Mouse (Mus musculus) layer of hippocampus, adult 9-10 months (tissue): ENCODE measurements around the gene Crtac1.

ENCODE experiments used
- DNase-seq: peaks from one replicate; pipeline ENCODE4 v3.0.0; 2022; ENCODE audit warnings: low spot score

The Crtac1 gene

DNA sequence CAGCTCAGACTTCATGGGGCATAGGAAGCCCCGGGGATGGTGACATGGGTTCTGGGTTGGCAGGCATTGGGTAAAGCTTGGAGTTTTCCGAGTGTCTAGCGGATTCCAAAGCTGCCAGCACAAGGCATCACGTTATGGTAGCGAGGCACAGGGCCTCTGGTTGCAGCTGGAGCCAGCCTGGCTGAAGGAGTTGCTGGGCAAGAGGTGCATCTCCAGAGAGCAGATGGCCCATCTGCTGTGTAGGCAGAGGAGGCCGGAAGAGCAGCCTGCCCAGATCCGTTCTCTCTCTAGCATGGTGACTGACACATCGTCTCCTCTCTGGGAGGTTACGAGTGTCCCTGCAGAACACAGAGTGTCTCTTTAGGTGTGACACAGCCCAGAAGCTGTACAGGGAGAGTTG is 103.4 kb downstream of the Crtac1 start:
- no peak for DNase-seq

DNA sequence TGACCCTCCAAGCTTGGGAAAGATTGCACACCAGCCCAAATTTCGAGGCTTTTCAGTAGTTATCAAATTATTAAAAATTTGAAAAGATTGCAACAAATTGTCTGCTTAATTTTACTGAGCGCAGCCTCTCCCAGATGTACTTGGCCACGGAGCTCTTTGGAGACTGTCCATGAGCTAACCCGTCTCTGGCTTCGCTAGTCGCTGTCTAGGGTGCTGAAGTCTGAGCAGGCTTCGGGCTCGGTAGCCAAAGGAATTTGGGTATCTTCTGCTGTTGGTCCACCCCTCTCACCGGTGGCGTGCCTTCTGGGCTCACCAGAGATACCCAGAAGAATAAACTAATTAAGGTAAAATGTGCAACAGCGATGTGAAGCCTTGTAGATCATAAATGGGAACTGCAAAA is 105.7 kb downstream of the Crtac1 start:
- no peak for DNase-seq

DNA sequence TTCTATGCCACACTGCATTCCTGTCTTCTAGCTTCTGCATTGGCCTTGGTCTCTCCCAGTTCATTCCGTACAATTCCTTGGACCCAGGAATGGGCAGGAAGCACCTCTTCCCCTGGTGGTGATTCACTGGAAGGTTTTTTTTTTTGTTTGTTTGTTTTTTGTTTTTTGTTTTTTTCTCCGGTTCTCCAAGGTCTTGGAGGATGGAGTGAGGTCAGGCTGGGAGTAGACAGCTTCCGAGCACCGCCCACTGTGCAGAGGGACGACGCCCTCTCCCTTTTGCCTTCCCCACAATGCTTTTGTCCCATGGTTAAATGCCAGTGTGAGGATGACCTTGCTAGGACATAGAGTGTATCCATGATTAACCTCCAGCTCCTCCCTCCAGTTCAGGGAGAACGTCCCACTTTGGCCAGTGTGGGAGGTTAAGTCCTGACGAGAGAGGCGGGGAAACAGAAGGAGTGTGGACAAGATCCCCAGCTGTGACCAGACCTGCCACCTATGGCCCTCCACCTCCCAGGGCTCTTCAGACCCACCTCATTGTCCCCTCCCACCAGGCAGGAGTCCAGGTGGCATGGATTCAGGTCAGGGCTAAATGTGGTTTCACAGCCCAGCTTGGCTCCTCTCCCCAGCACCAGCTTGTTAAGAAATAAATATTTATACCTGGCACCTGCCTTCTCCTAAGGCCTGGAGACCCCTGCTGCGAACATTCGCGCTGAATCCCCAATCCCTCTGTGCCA is 109.1 kb downstream of the Crtac1 start:
- DNase-seq, result no peak

DNA sequence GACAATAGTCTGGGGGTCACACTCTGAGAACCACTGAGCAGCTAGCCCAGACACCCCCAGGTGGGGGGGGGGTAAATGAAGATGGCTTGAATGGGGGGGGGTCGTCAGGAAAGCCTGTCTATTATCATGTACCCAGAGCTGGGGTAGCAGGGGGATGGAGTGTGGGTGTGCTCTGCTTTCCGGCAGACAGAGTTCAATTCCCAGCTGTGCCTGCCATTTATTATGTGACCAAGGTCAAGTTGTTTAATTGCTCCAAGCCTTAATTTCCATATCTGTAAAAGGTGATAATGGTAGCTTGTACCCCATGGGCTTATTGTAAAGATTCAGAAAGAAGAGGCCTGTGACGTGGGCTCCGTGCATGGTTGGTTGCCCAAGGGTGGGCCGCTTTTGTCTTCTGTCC is 109.6 kb downstream of the Crtac1 start:
- DNase-seq, result no peak

DNA sequence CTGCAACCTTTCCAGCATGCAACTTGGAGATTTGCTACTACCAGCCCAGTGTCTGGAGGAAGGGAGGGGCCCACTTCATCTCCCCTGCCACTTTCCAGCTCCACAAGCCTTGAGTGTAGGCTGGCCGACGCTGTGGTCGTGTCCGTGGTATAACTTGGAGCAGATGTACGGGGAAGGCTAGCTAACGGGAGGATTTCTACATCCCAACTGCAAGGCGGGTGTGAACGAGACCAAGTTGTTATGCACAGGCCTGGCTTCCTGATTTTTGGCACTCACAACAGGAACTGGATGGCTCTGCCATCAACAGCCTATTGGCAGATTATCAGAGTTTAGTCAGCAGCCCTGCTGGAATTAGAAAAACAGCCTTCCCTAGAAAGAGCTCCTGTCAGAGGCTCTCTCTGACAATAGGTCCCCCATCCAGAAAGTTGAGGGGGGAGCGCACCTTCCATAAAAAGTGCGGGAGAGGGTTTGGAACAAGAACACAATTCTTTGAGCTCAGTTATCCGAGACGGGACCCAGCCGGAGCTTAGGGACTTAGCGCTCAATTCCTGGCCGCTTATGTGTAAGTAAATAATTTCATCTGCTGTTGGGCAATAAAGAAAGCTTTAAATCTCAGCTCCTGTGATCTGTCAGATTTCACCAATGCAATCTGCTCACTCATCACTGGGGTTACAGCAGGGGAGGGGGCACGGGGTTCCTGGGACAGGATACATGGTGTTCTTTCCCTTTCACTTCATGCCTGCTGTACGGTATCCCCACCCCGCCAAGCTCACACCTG is 113.7 kb downstream of the Crtac1 start:
- no peak for DNase-seq

DNA sequence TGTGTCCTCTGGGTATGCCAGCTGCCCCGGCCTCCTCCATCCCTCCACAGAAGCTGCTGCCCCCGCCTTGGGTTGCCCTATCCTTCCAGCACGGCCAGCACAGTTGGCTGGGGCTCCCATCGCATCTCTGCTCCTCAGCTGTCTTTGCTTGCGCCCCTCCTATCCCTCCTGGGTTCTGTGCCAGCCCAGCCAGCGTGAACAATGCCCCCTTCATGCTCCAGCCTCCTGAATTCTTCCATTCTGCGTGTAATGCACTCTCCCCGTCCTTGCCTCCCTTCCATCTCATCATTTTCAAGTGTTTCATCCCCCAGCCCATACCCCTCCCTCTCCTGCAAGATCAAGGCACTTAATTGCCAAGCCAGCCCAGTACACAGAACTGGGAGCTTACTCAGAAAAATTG is 114.6 kb downstream of the Crtac1 start:
- no peak for DNase-seq

DNA sequence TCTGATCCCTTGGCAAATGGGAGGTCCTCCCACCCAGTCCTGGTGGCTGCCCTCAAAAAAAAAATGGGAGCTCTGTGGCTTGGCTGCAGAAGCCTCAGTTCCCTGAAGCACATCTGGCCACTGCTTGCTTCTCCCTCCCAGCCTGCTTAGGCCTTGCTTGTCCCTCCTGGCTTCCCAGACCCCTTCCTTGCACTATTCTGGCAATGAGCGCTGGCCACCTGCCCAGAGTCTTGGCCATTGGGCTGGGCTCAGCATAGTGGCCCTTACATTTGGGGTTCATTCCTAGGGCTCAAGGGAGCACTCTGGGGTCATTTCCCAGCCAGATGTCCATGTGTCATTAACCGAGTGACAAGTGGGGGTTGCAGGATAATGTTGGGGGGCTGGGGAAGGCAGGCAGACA is 115.1 kb downstream of the Crtac1 start:
- DNase-seq, result no peak

DNA sequence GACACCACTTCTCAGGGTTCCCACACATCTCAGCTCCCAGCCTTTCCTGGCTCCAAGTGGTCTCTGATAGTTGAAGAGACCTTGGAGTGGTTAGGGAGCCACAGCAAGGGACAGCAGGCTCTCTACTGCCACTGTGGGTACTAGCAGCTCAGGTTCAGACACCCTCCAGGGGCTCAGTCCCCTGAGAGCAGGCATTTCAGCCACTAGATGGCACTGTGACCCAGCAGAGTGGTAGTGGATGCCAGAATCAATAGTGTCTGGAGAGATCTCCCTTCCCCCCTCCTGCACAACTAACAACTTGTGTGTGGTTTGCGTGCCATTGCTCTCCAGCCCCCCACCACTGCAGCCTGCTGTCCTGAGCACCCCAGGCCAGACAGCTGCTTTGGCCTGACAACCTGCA is 115.7 kb downstream of the Crtac1 start:
- DNase-seq, result peak; percentile 91

DNA sequence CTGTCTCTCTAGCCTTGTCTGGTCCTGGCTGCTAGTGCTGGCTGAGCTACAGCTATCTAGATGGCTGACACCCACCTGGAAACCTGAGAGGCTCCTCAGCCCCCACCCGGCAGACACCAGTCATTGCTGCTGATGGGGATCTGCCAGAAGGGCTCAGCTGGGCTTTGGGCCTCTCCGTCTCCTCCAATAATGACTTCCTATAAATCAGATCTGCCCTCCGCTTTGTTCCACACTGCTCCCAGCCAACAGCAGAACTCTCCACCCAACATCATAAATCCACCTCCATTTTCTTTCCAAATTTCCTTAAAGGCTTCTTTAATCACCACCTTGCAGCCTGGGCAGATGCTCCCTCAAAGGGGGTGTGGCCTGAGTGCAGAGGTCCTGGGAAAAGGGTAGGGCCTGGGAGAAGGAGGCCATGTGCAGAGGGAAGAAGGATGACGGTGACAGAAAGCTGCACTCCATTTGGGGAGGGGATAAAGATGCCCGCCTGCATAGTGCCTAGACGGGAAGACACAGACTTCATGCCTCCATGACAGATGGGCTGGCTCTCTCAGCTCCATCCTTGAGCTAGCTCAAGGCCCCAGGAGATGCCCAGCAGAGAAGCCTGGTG is 116.4 kb downstream of the Crtac1 start:
- DNase-seq, result no peak

DNA sequence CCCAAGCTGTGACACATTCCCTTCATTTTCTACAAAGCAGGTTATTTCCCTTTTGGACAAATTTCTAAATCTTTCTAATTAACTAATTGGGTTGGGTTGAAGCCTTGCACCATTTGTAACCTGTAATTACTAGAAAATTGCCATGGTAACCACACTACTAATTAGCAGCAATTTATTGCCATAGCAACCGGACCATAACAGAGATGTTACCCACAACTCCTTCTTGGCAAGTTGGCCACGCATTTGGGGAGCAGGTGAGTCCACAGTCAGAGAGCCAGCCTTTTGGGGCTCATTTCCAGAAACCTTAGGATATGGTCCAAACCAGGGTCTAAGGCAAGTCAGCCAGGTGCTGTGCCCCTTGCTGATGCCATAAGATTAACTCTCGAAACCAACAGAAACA is 119.4 kb downstream of the Crtac1 start:
- no peak for DNase-seq

DNA sequence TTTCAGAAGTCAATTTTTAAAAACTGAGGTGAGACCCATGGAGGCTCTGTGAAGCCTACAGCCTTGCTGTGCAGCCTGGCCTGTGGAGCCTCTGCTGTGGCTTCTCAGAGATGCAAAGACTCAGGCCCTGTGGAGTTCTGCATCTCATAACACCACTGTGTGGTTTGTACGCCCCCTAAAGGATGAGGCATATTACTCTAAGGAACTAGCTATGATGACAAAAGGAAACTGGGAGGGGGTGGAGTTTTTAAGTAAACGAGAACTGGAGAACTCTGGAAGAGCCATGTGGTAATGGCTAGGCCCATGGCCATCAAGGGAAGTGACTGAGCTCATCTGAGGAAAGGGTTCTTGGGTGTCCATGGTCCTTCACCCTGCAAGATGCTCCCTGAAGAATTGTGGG is 120.3 kb downstream of the Crtac1 start:
- no peak for DNase-seq

DNA sequence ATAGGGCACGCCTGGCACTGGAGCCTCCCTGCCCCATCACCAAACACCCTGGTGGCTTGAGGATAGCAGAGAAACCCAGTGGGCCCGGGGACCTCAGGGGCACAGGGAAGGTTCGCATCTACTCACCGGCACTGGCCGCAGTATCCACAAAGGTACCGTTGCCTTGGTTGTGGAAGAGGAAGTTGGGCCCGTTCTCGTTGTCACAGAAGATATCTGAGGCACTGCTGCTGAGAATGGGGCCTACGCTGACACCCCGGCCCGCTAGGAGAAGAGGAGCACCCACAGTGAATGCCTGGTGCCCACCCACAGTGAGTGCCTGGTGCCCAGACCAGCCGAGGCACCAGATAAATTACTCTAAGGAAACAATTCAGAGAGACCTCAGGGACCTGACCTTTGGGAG is 122.7 kb downstream of the Crtac1 start:
- no peak for DNase-seq

DNA sequence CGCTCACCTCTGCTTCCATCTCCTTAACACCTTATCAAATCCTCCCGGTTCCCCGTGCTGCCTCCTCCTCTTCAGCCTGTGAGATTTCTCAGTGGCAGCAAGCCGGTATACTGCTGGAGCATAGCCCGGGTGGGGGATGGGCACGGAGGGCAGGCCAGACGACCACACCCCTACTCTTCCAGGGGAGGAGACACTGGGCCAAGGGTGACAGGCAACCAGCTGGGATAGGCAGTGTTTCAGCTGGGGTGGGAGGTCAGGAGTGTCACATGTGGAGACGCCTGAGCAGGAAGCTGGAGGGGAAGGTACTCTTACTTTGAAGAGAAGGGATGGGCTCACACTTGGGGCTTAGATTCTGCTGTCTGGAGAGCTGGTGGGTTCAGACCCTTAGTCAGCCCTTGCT is 124.6 kb downstream of the Crtac1 start:
- no peak for DNase-seq

DNA sequence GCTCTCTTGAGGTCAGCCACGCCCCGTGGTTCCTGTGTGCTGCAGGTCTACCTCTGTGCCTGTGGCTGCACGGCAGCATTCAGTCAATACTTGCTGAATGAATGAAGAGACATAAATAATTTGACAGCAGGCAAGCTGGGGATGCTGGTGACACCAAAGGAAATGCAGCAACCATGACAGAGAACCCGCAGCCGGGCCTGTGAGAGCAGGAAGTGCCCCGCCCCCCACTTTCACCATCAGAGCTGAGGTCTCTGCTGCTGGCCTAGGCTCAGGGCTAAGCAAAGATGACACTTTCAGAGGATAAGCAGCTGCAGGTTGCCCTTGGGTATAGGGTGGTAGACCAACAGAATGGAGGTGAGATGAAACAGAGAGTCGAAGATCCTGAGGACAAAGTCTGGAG is 125.4 kb downstream of the Crtac1 start:
- no peak for DNase-seq

DNA sequence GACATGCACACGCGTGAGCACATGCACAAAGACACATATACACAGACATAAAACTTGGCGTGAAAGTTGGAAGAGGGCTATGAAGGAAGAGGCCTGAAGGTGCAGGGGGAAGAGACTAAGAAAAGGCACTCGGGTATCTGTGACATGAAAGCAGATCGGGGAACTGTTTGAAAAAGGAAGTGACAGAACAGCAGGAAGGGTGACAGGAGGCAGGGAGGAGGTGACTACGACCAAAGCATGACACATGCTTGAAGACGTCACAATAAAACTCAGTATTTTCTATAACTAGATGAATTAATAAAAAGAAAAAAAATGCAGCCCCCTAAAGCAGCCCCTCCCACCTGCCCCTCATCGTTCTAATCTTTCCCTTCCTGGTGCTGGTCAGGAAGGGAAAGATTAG is 125.8 kb downstream of the Crtac1 start:
- DNase-seq, result no peak

DNA sequence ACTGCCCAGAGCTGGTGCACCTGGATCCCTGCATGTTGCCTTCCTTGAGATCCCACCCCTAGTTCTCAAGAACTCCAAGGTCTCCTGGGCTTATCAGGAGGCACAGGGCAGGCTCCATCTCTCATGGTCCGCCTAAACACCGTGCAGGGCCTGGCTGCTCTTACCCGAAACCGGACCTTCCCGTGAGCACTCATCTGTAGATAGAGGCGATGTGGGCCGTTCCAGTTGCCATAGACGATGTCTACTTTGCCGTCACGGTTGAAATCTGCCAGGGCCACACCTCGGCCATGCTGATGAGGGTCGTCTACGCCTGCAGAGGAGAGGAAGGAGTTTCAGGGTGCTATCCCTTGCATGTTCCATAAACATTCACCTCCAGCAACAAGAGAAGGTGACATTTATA is 127.1 kb downstream of the Crtac1 start:
- no peak for DNase-seq

DNA sequence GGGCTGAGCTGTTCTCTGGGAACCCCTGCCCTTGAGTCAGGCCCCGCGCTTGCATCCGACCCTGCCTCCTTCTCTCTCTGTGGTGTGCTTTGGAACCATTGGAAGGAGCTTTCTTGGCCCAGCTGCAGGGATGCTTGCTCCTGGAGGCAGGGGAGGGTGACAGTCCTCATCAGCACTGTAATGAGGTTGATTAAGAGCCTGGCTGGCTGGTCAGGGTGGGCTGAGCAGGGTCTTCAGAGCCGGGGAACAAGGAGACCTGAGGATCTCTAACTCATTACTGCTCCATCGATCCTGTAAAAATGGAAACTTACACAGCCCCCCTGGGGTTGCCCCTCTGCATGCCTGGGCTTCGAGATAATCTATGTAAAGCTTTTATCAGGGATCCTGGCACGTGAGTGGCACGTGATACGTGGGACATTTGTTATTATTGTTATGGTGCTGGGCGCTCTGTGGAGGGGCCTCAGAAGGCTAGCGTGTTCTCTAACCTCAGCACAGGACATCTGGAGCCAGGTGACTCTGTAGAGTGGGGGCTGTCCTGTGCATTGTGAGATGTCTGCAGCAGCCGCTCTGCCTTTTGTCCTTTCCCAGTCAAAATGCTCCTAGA is 128.3 kb downstream of the Crtac1 start:
- no peak for DNase-seq

DNA sequence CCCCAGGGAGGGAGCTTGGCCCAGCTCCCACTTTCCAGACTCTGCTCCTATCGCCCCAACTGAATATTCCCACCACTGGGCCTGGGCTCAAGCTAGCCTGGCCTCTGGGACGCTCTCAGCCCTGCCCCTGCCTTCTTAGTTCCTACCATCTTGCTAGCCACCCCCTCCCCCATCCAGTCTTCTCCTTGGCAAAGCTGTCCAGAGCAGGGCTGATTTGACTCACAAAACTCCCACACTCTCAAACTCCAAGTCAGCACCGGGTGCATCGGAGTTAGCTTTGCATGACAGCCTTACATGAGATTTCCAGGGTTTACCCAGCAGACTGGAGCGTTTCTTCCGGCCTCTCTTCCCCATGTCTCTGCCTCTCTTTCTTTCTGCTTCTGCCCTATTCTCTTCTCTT is 138.4 kb downstream of the Crtac1 start:
- DNase-seq, result no peak

DNA sequence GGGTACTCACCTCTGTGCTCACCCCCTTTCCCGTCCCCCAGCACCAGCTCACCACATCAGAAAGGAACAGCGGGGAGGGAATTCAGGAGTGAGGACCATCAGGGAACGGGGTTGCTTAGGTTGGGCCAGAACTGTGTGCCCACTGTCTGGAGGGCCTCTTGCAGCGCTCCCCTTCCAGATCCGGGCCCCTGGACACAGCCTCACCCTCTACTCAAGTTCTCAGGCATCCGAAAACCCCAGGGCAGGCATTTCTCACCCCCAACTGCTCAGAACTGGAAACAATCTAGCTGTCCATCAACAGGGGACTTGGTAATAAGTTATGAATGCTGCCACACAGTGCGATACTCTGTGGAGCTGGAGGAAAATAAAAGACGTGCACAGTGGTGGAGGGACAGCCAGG is 139.5 kb downstream of the Crtac1 start:
- no peak for DNase-seq

DNA sequence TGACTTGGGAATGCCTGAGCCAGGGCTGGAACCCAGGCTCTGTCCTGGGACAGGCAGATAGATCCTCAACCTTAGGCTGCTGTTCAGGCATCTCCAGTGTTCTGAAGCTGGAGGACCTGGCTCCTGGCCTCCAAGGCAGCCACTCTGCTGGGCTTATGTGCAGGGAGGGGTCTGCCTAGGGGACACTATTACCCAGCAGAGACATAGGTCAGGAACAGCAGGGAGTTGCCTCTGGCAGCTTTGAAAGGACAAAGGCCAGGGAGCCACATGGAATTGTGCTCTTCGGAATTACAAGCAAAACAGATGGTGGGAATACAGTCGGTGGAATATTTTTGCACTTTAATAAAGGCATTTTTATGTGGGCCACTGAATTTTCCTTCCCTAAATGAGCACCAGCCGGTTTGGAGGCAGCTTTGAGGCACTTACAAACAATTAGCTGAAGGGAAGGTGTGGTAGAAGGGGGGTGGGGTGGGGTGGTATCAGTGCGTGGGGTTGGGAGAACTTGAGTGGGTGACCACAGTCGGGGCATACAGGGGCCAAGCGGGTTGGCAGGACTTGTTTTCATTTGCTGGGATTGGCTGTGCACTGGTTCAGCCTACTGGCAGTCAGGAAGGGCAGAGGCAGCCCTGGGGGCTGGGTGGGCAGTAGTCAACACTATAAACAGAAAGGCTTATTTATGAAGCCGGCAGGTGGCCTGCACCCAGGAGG is 140.5 kb downstream of the Crtac1 start:
- DNase-seq, result no peak

DNA sequence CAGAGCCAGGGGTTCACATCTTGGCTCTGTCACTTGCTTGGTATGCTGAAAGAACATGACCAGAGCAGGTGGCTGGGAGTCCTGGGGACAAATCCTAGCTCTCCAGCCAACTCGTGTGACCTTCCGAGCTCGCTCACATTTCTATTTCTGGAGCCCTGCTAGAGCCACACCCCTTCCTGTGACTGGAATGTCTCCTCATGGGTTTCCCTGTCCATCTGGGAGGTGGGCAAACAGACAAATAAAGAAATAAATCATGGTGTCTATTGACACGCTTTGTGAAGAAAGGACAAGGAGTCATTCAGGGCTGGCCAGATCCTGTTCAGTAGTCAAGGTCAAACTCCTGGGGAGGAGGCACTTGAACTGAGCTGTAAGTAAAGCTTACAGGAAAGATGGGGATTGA is 143.2 kb downstream of the Crtac1 start:
- no peak for DNase-seq

DNA sequence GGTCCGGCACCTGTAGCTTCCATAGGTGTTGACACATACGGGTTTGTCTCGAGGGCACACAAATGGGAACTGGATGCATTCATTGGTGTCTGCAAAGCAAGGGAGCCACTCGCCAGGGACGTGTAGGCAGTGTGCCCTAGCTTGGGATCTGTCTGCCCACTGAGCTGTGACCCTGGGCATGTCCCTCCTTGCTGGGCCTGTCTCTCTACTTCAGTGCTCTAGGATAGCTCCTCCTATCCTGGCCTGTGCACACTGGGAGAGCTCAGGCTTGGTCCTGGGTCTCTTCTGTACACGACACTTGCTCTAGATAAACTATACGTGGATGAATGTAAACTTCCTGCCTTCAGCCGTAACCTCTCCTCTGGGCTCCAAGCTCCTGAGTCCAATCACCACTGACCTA is 147.4 kb downstream of the Crtac1 start:
- no peak for DNase-seq
